Mouse (Mus musculus): ENCODE data around the gene Btd. TPM values are rescaled to one million over a fixed set of nuclear protein-coding genes. Genes with fewer than 3 reads are reported as not detected.

The Btd gene
- polyA plus RNA-seq, 1 experiment from 2014 or later, result 22.3 TPM

DNA sequence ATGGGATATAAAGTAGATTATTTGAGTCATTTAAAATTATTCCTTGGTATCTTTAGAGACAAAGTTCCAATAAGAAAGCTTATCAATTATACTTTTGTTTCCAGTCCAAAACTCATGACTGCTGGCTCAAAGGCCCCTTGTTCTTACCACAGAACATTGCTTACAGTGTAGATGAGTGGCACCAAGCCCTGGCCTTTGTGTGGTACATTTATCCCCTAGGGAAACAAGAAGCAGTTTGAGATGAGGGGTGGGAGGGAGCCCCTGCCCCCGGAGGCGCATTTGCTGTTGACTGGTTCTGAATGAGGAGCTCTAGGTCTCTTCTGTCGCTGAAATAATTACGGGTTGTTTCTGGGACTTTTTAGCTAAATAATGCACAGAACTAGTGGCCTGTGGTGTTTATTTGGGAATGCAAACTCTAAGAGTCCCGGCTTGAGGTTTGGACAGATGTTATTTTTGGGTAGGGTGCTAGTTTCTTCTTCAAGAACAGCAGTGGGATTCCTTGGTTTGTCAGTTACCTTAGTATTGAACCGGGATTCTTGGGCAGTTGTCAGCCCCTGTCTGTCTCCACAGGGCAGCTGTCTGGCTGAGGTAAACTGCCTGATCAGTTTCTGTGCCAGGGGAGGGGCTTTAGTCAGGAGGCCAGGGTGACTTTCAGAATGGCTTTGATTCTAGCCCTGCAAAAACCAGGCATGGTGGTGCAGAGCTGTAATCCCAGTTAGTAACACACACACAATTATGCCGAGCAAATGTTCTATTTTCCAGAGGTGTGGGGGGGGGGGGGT is 19.7 kb downstream of the Btd start:
- Histone ChIP-seq H3K27ac (ENCODE audit: low read depth, low read length) (peak overlapping the region; percentile 96), H3K36me3 (ENCODE audit: control insufficient read depth, insufficient read depth, low read length) (no peaks in the 10 kb centered on the region), H3K27me3 (ENCODE audit: control insufficient read depth, insufficient read depth, low read length) (no peaks in the 10 kb centered on the region), H3K9me3 (replicated peaks; ENCODE audit: control insufficient read depth, low read length) (no peaks in the 10 kb centered on the region), H3K4me2 (no peak overlapping the region), H3K9ac (ENCODE audit: low read depth, low read length) (no peak overlapping the region), H3K4me1 (ENCODE audit: control insufficient read depth, insufficient read depth, low read length) (peaks cover 34% of the 10 kb centered on the region), H3K4me3 (ENCODE audit: low read depth, low read length) (no peak overlapping the region)
- 67% methylated on average over 7 of the region's 7 CpGs for WGBS (ENCODE audit: insufficient replicate concordance)
- no peak for ATAC-seq (replicated peaks; ENCODE audit: insufficient number of reproducible peaks, low FRiP score, low TSS enrichment)

DNA sequence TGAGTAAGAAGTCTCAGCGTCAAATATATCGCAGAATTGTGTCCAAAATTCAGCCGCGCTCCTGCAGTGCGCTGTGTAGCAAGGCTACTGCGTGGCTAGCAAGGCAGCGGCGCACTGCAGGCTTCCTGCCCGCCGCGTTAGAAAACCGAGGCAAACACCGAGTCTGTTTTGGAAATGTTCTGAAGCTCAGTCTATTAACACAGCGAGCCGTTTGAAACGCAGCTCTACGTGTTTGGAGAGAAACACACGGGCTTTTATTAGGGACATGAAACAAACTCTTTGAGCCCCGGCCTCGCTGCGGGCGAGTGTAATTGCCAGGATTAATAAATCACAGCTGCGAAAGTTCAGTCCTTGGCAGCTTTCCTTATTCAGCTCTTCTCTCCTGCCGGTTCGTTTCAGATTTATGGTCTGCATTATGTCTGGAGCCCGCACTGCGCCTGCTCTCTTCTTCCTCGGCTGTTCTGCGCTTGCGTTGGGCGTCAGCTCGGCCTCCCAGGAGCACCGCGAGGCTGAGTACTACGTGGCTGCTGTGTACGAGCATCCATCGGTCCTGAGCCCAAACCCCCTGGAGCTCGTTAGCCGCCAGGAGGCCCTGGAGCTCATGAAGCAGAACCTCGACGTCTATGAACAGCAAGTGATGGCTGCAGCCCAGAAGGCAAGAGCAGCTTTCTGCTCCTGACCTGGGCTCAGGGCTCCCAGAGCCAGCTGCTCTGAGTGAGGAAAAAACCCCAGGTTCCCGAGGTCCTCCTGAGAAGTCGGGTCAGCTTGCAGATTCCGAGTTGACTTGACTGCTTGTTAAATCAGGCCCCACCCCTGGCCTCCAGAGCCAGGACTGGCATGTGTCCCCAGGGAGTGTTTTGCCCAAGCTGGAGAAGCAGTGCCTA is 21.1 kb downstream of the Btd start:
- 7% methylated on average over 44 of the region's 44 CpGs for WGBS (ENCODE audit: insufficient replicate concordance)
- Histone ChIP-seq H3K36me3 (ENCODE audit: control insufficient read depth, insufficient read depth, low read length) (0 out of 2 replicates have a peak, but pooled peaks cover under 1% of the 10 kb centered on the region), H3K4me3 (ENCODE audit: low read depth, low read length) (peak overlapping the region; percentile 33), H3K27ac (ENCODE audit: low read depth, low read length) (peak overlapping the region; percentile 96), H3K4me2 (peak overlapping the region; percentile 67), H3K27me3 (ENCODE audit: control insufficient read depth, insufficient read depth, low read length) (no peaks in the 10 kb centered on the region), H3K9ac (ENCODE audit: low read depth, low read length) (peak overlapping the region; percentile 74), H3K4me1 (ENCODE audit: control insufficient read depth, insufficient read depth, low read length) (peaks cover 34% of the 10 kb centered on the region), H3K9me3 (replicated peaks; ENCODE audit: control insufficient read depth, low read length) (no peaks in the 10 kb centered on the region)
- peak; percentile 71 for ATAC-seq (replicated peaks; ENCODE audit: insufficient number of reproducible peaks, low FRiP score, low TSS enrichment)

DNA sequence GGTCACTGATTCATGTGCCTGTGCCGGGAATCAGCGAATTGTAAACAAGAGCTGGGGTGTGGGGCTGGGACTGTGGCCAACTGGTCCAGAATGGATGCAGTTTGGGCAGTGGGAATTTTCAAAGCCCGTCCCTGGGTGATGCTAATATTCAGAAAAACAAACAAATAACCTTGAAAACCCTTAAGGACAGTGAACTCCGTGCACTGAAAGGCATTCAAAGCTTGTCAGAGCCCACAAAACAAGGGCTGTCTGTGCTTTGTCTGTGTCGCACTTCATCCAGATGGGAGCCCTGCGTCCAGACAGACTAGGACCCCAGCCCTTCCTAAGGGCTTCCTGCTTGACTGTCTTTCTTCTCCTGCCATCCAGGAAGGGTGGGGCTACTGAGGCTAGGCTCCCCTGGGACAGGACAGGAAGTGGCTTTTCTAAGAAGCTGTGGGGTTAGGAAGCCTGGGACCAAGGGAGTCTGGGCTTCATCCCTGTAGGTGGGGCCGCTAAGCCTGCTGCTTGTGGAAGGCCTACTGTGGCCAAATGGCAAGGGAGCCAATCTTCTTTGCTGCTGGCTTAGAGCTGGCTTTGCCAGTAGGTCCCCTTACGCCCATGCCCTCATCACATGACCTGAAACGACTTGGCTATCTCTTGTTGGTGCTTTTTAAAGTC is 21.9 kb downstream of the Btd start:
- Histone ChIP-seq H3K27ac (ENCODE audit: low read depth, low read length) (peak overlapping the region; percentile 96), H3K9ac (ENCODE audit: low read depth, low read length) (peak overlapping the region; percentile 74), H3K27me3 (ENCODE audit: control insufficient read depth, insufficient read depth, low read length) (no peaks in the 10 kb centered on the region), H3K4me3 (ENCODE audit: low read depth, low read length) (peak overlapping the region; percentile 33; the same call in 1 of the 2 replicates), H3K36me3 (ENCODE audit: control insufficient read depth, insufficient read depth, low read length) (peaks cover 7% of the 10 kb centered on the region; the same call in 1 of the 2 replicates), H3K4me1 (ENCODE audit: control insufficient read depth, insufficient read depth, low read length) (peaks cover 31% of the 10 kb centered on the region), H3K4me2 (peak overlapping the region; percentile 67), H3K9me3 (replicated peaks; ENCODE audit: control insufficient read depth, low read length) (no peaks in the 10 kb centered on the region)
- WGBS (ENCODE audit: insufficient replicate concordance), result 29% methylated on average over 9 of the region's 9 CpGs
- 0 out of 2 replicates have a peak, but pooled peaks have one; percentile 25 for ATAC-seq (replicated peaks; ENCODE audit: insufficient number of reproducible peaks, low FRiP score, low TSS enrichment)

DNA sequence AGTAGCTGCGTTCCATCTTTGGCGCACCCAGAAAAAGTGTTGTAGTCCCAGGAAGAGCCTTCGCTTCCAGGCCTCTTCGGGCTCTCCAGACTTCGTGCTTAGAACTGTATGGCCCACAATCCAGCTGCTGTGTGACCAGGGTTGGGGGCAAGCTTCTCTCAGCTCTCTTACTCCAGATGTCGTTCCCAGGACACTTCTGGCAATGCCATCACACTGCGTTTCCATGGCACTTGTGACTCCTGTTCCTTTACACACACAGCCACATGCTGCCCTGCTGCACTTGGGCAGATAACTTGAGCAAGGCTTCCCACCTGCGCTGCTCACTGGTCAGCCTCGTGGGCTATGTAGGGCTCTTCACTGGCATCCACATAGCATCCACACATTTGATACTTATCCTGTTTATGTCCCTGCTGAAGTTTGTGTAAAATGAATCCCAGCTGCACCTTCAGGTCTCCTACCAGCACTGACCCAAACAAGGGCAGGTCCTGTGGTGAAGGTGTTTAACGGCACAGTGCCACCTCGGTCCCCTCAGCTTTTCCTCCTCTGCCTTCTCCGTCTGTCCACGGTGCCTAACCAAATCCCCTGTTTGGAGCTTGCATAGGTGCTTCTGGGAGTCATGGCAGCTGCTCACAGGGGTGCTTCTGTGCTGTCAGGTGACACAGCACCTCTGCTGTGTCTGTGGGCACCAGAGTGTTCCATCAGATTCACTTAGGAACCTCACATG is 22.7 kb downstream of the Btd start:
- no peak overlapping the region for H3K9ac ChIP-seq (ENCODE audit: low read depth, low read length)
- ATAC-seq (replicated peaks; ENCODE audit: insufficient number of reproducible peaks, low FRiP score, low TSS enrichment), result no peak
- peaks cover 7% of the 10 kb centered on the region; the same call in 1 of the 2 replicates for H3K36me3 ChIP-seq (ENCODE audit: control insufficient read depth, insufficient read depth, low read length)
- 85% methylated on average over 13 of the region's 13 CpGs for WGBS (ENCODE audit: insufficient replicate concordance)
- no peaks in the 10 kb centered on the region for H3K9me3 ChIP-seq (replicated peaks; ENCODE audit: control insufficient read depth, low read length)
- no peak overlapping the region for H3K4me2 ChIP-seq
- no peaks in the 10 kb centered on the region for H3K27me3 ChIP-seq (ENCODE audit: control insufficient read depth, insufficient read depth, low read length)
- H3K27ac ChIP-seq (ENCODE audit: low read depth, low read length), result peak overlapping the region; percentile 96; the same call in 1 of the 2 replicates
- H3K4me1 ChIP-seq (ENCODE audit: control insufficient read depth, insufficient read depth, low read length), result peaks cover 31% of the 10 kb centered on the region
- H3K4me3 ChIP-seq (ENCODE audit: low read depth, low read length), result no peak overlapping the region

DNA sequence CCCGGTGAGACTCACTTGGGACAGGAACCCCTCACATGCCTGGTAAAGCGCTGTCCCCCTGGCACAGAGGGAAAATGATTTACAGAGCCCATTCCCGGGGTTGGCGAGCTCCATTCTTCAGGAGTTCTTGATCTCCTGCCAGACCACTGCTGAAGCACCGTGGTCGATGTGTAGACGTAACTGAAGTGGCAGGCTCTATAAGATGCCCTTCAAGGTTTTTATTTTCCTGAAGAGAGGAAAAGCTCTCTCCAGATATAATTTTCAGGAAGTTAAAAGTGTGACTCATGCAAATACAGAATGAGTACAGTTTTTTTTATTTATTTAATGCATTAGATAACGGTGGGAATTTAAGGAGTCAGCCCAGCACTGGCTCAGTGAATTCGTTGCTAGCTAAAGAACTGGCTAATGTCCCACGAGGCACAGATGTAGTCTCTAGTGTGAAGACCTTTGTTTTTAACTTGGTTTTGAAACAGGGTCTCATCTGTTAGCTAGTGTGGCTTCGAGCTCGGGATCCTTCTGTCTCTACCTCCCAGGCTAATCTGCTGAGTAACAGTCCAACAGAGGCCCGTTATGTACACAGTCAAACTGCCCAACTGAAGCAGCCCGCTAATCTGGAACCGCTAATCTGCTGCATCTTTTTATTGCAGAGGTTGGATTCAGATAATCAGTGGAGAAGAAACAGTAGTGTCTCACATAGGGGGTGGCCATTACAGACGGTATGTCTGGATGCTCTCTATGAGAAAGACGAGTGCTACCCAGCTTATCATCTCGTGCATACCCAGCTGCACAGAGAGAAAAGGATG is 23.5 kb downstream of the Btd start:
- Histone ChIP-seq H3K36me3 (ENCODE audit: control insufficient read depth, insufficient read depth, low read length) (peaks cover 7% of the 10 kb centered on the region; the same call in 1 of the 2 replicates), H3K4me2 (no peak overlapping the region), H3K4me1 (ENCODE audit: control insufficient read depth, insufficient read depth, low read length) (peaks cover 26% of the 10 kb centered on the region), H3K9ac (ENCODE audit: low read depth, low read length) (no peak overlapping the region), H3K9me3 (replicated peaks; ENCODE audit: control insufficient read depth, low read length) (no peaks in the 10 kb centered on the region), H3K27me3 (ENCODE audit: control insufficient read depth, insufficient read depth, low read length) (no peaks in the 10 kb centered on the region), H3K4me3 (ENCODE audit: low read depth, low read length) (no peak overlapping the region), H3K27ac (ENCODE audit: low read depth, low read length) (no peak overlapping the region; the same call in 1 of the 2 replicates)
- WGBS (ENCODE audit: insufficient replicate concordance), result 66% methylated on average over 18 of the region's 18 CpGs
- no peak for ATAC-seq (replicated peaks; ENCODE audit: insufficient number of reproducible peaks, low FRiP score, low TSS enrichment)

DNA sequence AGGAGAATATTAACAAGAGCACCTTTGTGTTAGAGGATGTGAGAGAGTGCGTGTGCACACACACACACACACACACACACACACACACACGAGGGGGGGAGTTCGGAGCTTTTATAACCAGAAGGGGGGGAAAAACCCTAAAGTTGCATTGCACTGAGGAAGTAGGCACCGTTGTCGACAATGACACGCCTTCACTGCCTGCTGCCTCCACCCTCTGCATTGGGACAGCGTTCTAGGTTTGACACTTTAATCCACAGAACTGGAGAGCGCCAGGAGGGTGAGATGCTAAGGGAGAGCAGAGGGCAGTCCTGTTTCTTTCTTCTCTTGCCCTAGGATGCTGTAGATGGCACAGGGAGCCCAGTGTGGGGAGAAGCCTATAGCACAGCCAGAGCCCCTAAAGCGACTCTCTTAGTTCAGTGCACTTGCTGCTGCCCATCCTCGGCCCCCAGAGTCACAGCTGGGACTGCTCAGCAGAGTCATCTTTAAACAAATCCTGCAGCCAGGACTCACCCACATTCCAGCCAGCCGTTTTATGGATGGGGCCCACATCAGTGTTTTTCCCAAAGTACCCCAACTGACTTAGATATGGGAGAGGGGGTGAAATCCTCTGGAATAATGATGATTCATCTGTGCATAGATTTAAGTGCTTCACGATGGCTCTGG is 24.2 kb downstream of the Btd start:
- Histone ChIP-seq H3K4me2 (no peak overlapping the region), H3K27me3 (ENCODE audit: control insufficient read depth, insufficient read depth, low read length) (no peaks in the 10 kb centered on the region), H3K9me3 (replicated peaks; ENCODE audit: control insufficient read depth, low read length) (no peaks in the 10 kb centered on the region), H3K4me1 (ENCODE audit: control insufficient read depth, insufficient read depth, low read length) (peaks cover 26% of the 10 kb centered on the region), H3K4me3 (ENCODE audit: low read depth, low read length) (no peak overlapping the region), H3K36me3 (ENCODE audit: control insufficient read depth, insufficient read depth, low read length) (peaks cover 7% of the 10 kb centered on the region; the same call in 1 of the 2 replicates), H3K27ac (ENCODE audit: low read depth, low read length) (no peak overlapping the region), H3K9ac (ENCODE audit: low read depth, low read length) (no peak overlapping the region)
- ATAC-seq (replicated peaks; ENCODE audit: insufficient number of reproducible peaks, low FRiP score, low TSS enrichment), result no peak
- WGBS (ENCODE audit: insufficient replicate concordance), result 63% methylated on average over 12 of the region's 12 CpGs

DNA sequence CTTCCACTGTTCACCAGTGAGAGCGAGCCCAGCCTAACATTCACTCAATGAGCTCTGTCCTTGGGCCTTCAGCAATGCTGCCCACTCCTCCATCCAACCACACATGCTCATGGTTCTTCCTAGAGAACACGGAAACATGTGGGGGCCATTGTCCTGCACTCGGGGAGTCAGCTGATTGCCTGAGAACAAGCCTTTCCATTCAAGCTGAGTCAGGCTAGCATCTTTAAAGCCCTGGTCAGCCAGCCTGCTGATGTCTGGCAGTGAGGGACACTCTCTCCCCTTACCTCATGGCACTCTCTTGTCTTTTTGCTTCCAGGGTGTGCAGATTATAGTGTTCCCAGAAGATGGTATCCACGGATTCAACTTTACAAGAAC is 24.7 kb downstream of the Btd start:
- Histone ChIP-seq H3K4me2 (no peak overlapping the region), H3K9me3 (replicated peaks; ENCODE audit: control insufficient read depth, low read length) (no peaks in the 10 kb centered on the region), H3K4me3 (ENCODE audit: low read depth, low read length) (no peak overlapping the region), H3K27me3 (ENCODE audit: control insufficient read depth, insufficient read depth, low read length) (no peaks in the 10 kb centered on the region), H3K9ac (ENCODE audit: low read depth, low read length) (no peak overlapping the region), H3K36me3 (ENCODE audit: control insufficient read depth, insufficient read depth, low read length) (peaks cover 7% of the 10 kb centered on the region; the same call in 1 of the 2 replicates), H3K4me1 (ENCODE audit: control insufficient read depth, insufficient read depth, low read length) (peaks cover 23% of the 10 kb centered on the region), H3K27ac (ENCODE audit: low read depth, low read length) (no peak overlapping the region)
- no peak for ATAC-seq (replicated peaks; ENCODE audit: insufficient number of reproducible peaks, low FRiP score, low TSS enrichment)
- WGBS (ENCODE audit: insufficient replicate concordance), result 71% methylated on average over 4 of the region's 4 CpGs
